ENCODE assay signal across 8 mouse cellular contexts in the genomic region with DNA sequence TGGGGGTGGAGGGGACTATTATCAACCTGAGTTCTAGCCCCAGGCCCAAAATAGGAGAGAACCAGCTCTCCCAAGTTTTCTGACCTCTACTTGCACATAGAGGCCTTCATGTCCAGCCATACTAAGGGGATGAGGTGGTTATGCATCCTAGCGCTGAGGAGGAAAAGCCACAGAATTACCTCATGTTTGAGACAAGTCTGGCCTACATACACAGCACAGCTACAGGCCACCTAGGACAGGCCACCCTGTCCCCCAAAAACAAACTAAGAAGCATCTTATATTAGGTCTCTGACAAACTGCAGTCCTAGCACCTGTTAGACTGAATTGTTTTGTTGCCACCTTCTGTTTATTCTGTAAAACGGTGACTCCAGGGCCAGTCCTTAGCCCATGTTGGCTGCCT. TPM values are rescaled to one million over a fixed set of nuclear protein-coding genes. Genes with fewer than 3 reads are reported as not detected.
DNase-seq lines count a peak whose midpoint lies in the region; ATAC-seq and TF ChIP-seq lines count a peak whose summit lies in the region.

No protein-coding gene starts in this region.

- H3K9ac ChIP-seq in heart, adult 2 months (ENCODE audit: low read depth, low read length) = no peak overlapping the region
- H3K9ac ChIP-seq in hindbrain, embryonic 11.5 days (ENCODE audit: low read depth, low read length) = peak overlapping the region; percentile 91
- peak overlapping the region; percentile 81 for H3K9ac ChIP-seq in midbrain, embryonic 12.5 days (replicated peaks)

- H3K27me3 ChIP-seq in heart, adult 2 months (ENCODE audit: control insufficient read depth, insufficient read depth, low read length) = no peaks in the 10 kb centered on the region
- no peaks in the 10 kb centered on the region for H3K27me3 ChIP-seq in G1E (ENCODE audit: insufficient read depth, low read length)
- H3K27me3 ChIP-seq in hindbrain, embryonic 11.5 days (ENCODE audit: control insufficient read depth, insufficient read depth, low read length) = no peaks in the 10 kb centered on the region
- no peaks in the 10 kb centered on the region for H3K27me3 ChIP-seq in midbrain, embryonic 12.5 days

- no peak; the same call in 1 of the 2 replicates for ATAC-seq in G1E (ENCODE audit: extremely low read depth, insufficient number of reproducible peaks, low FRiP score, poor library complexity, severe bottlenecking)
- ATAC-seq in hindbrain, embryonic 11.5 days (ENCODE audit: low FRiP score) = no peak
- ATAC-seq in midbrain, embryonic 12.5 days (ENCODE audit: low FRiP score, low read depth) = no peak

- peak overlapping the region; percentile 68; the same call in 1 of the 2 replicates for H3K4me2 ChIP-seq in hindbrain, embryonic 11.5 days (replicated peaks; ENCODE audit: low read depth, low read length)
- H3K4me2 ChIP-seq in midbrain, embryonic 12.5 days (replicated peaks) = peak overlapping the region; percentile 51

- no peak for DNase-seq in heart, adult 2 months
- no peak for DNase-seq in heart, adult 8-10 months (ENCODE audit: low spot score)
- peak; percentile 8 for DNase-seq in G1E (ENCODE audit: low spot score)
- DNase-seq in hindbrain, embryonic 11.5 days (ENCODE audit: low spot score) = peak; percentile 18
- DNase-seq in left cerebral cortex, postnatal 4 days = no peak
- no peak for DNase-seq in frontal cortex, postnatal 14 days (ENCODE audit: low spot score in 2 of 2)
- no peak for DNase-seq in left cerebral cortex, postnatal 36 days (ENCODE audit: low spot score in 2 of 2)

- TF ChIP-seq POLR2A in heart, adult 2 months (IDR thresholded peaks at IDR 0.05; ENCODE audit: insufficient read depth, low read depth, low read length) = no peak

- H3K4me1 ChIP-seq in heart, adult 2 months (ENCODE audit: control insufficient read depth, insufficient read depth, low read length) = no peaks in the 10 kb centered on the region; the same call in 1 of the 2 replicates
- peaks cover 39% of the 10 kb centered on the region for H3K4me1 ChIP-seq in G1E (ENCODE audit: insufficient read depth, low read depth, low read length)
- H3K4me1 ChIP-seq in hindbrain, embryonic 11.5 days (replicated peaks; ENCODE audit: control insufficient read depth, insufficient read depth, low read length) = no peaks in the 10 kb centered on the region
- peaks cover 24% of the 10 kb centered on the region for H3K4me1 ChIP-seq in midbrain, embryonic 12.5 days

- intact Hi-C loops in heart, adult 2 months (cut with DNase I) = loop anchor here (2.0 kb wide), 3 partner anchors 47 to 77 kb away; partner anchors contain the start of genes Kpna6 and Tmem39b
- intact Hi-C loops in left cerebral cortex, postnatal 4 days (cut with DNase I) = no loop called here
- intact Hi-C loops in left cerebral cortex, postnatal 36 days (cut with DNase I) = loop anchor here (5.0 kb wide), 1 partner anchor 41 kb away; no protein-coding TSS in a partner anchor

- H3K27ac ChIP-seq in heart, adult 2 months = peak overlapping the region; percentile 87
- H3K27ac ChIP-seq in hindbrain, embryonic 11.5 days (ENCODE audit: low read depth, low read length) = peak overlapping the region; percentile 99
- peak overlapping the region; percentile 99 for H3K27ac ChIP-seq in midbrain, embryonic 12.5 days (replicated peaks)

- no peak for TF ChIP-seq EP300 in heart, adult 2 months (IDR thresholded peaks at IDR 0.05; ENCODE audit: insufficient read depth, low read depth, low read length)

- H3K9me3 ChIP-seq in G1E (replicated peaks) = no peaks in the 10 kb centered on the region
- no peaks in the 10 kb centered on the region for H3K9me3 ChIP-seq in hindbrain, embryonic 11.5 days (ENCODE audit: control insufficient read depth, low read length)
- no peaks in the 10 kb centered on the region for H3K9me3 ChIP-seq in midbrain, embryonic 12.5 days

- 56% methylated on average over 2 of the region's 2 CpGs for WGBS in heart, adult 2 months
- 60% methylated on average over 2 of the region's 2 CpGs for WGBS in hindbrain, embryonic 11.5 days
- WGBS in midbrain, embryonic 12.5 days = 46% methylated on average over 2 of the region's 2 CpGs

- no peak for TF ChIP-seq CTCF in heart, adult 2 months (IDR thresholded peaks at IDR 0.05)
- TF ChIP-seq CTCF in G1E (IDR thresholded peaks at IDR 0.05; ENCODE audit: low read depth, low read length) = no peak

- no peak overlapping the region for H3K4me3 ChIP-seq in heart, adult 2 months
- no peak overlapping the region; the same call in 1 of the 2 replicates for H3K4me3 ChIP-seq in G1E (ENCODE audit: low read depth, low read length)
- peak overlapping the region; percentile 94; the same call in 1 of the 2 replicates for H3K4me3 ChIP-seq in hindbrain, embryonic 11.5 days (ENCODE audit: low read depth, low read length)
- H3K4me3 ChIP-seq in midbrain, embryonic 12.5 days = peak overlapping the region; percentile 100

- H3K36me3 ChIP-seq in heart, adult 2 months (ENCODE audit: control insufficient read depth, insufficient read depth, low read length) = peaks cover 7% of the 10 kb centered on the region
- H3K36me3 ChIP-seq in G1E (replicated peaks) = peaks cover 8% of the 10 kb centered on the region
- H3K36me3 ChIP-seq in hindbrain, embryonic 11.5 days (ENCODE audit: control insufficient read depth, insufficient read depth, low read length) = no peaks in the 10 kb centered on the region
- H3K36me3 ChIP-seq in midbrain, embryonic 12.5 days = no peaks in the 10 kb centered on the region

- 0 out of 2 replicates have a peak, but pooled peaks cover 2% of the 10 kb centered on the region for H3K79me2 ChIP-seq in heart, adult 2 months (replicated peaks; ENCODE audit: control insufficient read depth, insufficient read depth, low read length)

RNA-seq across cellular contexts. Expression of gene Khdrbs1, which starts 1.4 kb away (rescaled TPM):
- 10 to 100 TPM; 38.1 to 41.7 TPM for total RNA-seq in heart, adult 2 months (2021)
- 11.4 and 11.7 TPM in 2 replicates for polyA plus RNA-seq in heart, adult 2 months (2012; rRNA removed)
- 10 to 100 TPM; 33.9 to 38.6 (median 37.7) TPM for total RNA-seq in heart, adult 8-10 months (2022)
- 133 and 137 TPM in 2 replicates for total RNA-seq in G1E (2014; fragmentation: Nextera tagmentation)
- 72.6 and 87.2 TPM in 2 replicates for total RNA-seq in G1E (2017)
- polyA plus RNA-seq in G1E (2012) = 260 and 353 TPM in 2 replicates
- 158 and 183 TPM in 2 replicates for polyA plus RNA-seq in hindbrain, embryonic 11.5 days (2014; fragmentation: Nextera tagmentation; extraction: Ambion mirVana)
- 224 and 239 TPM in 2 replicates for polyA plus RNA-seq in midbrain, embryonic 12.5 days (2016; fragmentation: Nextera tagmentation; extraction: Ambion mirVana)
- total RNA-seq in left cerebral cortex, postnatal 4 days (2021) = 100 to 1,000 TPM; 164 to 166 TPM
- 10 to 100 TPM; 85.2 to 94.1 TPM for total RNA-seq in left cerebral cortex, postnatal 36 days (2021)

RNA-seq across cellular contexts. Expression of gene Tmem39b, which starts 46.9 kb away (rescaled TPM):
- total RNA-seq in heart, adult 2 months (2021) = 1 to 10 TPM; 4.8 to 5.0 TPM
- 13.4 and 14.4 TPM in 2 replicates for polyA plus RNA-seq in heart, adult 2 months (2012; rRNA removed)
- total RNA-seq in heart, adult 8-10 months (2022) = 1 to 10 TPM; 3.8 to 5.7 (median 5.3) TPM
- total RNA-seq in G1E (2014; fragmentation: Nextera tagmentation) (18.3 and 24.8 TPM in 2 replicates), G1E (2017) (2.1 and 3.9 TPM in 2 replicates)
- polyA plus RNA-seq in G1E (2012) = 31.1 and 34.3 TPM in 2 replicates
- polyA plus RNA-seq in hindbrain, embryonic 11.5 days (2014; fragmentation: Nextera tagmentation; extraction: Ambion mirVana) = 27.7 and 30.9 TPM in 2 replicates
- polyA plus RNA-seq in midbrain, embryonic 12.5 days (2016; fragmentation: Nextera tagmentation; extraction: Ambion mirVana) = 17.3 and 21.9 TPM in 2 replicates
- 10 to 100 TPM; 21.5 to 22.3 TPM for total RNA-seq in left cerebral cortex, postnatal 4 days (2021)
- total RNA-seq in left cerebral cortex, postnatal 36 days (2021) = 10 to 100 TPM; 10.3 to 18.0 TPM

Comparison
In these comparisons a context has a peak if more than half of its experiments do, and no peak if none do; other contexts are left out.
1. DNase-seq: peak in G1E (single experiment) and hindbrain, embryonic 11.5 days (single experiment); none in heart, adult 2 months (0 of 2), heart, adult 8-10 months (single experiment), left cerebral cortex, postnatal 4 days (single experiment), frontal cortex, postnatal 14 days (0 of 2) and left cerebral cortex, postnatal 36 days (0 of 2).
2. H3K4me3 ChIP-seq: peak in hindbrain, embryonic 11.5 days (single experiment) and midbrain, embryonic 12.5 days (single experiment); none in heart, adult 2 months (single experiment) and G1E (single experiment).
3. Peak in every context shown above with its lines, with median percentiles within 50 percentile points of each other: H3K27ac ChIP-seq.